Mouse (Mus musculus) megakaryocyte progenitor cell, adult 5-6 weeks (primary cell): Measurements from ENCODE around the gene Hpse. TPM values are rescaled to one million over a fixed set of nuclear protein-coding genes. Genes with fewer than 3 reads are reported as not detected.

Experiments used
- ATAC-seq: replicated peaks from 2 replicates; pipeline ENCODE4 v1.8.0; 2016; ENCODE audit warnings: mild to moderate bottlenecking, moderate TSS enrichment, inconsistent platforms; ENCODE audit not compliant: poor library complexity
- total RNA-seq, 2 experiments: library from RNA; stranded (forward) in 1 of 2; stranded (reverse) in 1 of 2; fragments of 157-497, 149-512 nt in 1 of 2; fragments of 200-1000 nt in 1 of 2; gene quantifications; 2 replicates each; pipeline versions ENCODE4 v1.2.3 to v1.2.4; 2015 to 2017

Hpse gene
- total RNA-seq, 2 experiments from 2014 or later, result 20.9 to 25.6 TPM

DNA sequence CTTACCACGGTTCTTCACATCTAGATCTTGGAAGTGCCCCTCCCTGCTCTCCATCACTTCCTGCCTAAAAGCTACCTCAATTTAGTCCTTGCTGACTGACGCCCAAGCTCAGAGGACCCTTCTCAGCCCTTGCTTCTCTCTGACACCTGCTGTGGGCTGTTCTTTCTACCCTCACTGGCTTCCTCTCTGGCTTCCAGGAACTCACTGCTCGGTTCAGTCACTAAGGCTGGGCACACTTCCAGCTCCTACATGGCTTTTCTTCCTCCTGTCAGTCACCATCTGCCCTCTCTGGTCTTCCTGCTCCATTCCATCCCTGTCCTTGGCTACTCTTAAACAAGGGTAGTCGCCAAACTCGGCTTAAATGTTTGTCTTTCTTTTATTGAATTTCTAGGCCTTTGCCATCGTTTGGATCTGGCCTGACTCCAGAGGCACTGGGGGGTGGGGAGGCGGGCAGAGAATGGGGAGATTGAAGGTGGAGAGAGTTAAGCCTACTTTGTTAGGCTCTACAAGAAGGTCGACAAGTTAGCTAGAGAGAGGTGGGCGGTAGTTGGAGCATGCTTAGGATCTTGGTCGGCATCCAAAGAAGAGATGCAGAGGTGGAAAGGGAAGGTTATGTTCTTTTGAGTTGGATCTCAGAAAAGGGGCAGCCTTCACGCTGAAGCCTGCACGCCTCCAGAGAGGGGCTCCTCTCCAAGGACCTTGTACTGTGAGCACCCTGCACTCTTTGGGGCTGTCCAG lies 76.1 kb downstream of the Hpse start:
- ATAC-seq, result peak; percentile 25

DNA sequence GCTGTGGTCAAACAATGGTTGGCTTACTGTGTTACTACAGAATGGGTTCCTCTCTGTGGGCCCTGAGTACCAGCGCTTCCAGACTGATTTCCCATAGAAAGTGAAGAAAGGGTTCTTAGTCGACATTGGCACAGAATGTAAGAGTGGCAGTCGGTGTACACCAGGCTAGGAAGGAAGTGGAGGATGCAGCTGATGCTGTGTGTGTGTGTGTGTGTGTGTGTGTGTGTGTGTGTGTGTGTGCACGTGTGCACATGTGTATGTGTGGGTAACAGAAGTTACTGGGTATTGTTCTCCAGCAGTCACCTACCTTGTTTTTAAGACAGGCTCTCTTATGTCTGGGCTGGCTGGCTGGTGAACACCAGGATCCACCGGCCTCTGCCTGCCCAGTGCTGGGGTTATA lies 77.2 kb downstream of the Hpse start:
- ATAC-seq, result no peak

DNA sequence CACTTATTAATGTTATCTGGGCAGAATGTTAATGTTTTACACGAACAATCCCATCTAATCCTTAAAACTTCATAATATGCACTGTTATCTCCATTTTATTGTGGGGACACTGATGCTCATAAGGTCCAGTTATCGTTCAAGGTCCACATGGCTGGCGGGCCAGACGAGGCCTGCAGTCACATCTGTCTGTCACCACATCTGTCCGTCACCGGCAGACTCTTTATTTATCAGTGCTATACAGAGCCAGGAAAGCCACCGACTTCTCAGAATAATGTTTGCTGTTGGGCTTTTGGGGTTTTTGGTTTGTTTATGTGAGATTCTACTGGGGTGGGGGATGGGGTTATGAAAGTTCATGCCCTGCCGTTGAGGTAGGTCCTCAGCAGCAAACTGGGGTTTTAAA lies 81.0 kb downstream of the Hpse start:
- peak; percentile 60 for ATAC-seq

GRCm38 (mm10) chr5:100636794-100637544 lies 82.5 kb downstream of the Hpse start:
- peak; percentile 15 for ATAC-seq

GRCm38 (mm10) chr5:100635908-100636307 lies 83.6 kb downstream of the Hpse start:
- ATAC-seq, result peak; percentile 23

- peak; percentile 21 for ATAC-seq
Observed at GRCm38 (mm10) chr5:100634885-100635478, 84.5 kb downstream of the Hpse start.

- ATAC-seq, result peak; percentile 78
Observed at GRCm38 (mm10) chr5:100632540-100633129, 86.9 kb downstream of the Hpse start.

Other genes with a start within 250 kb of the Hpse start
- gene Lin54, start 219.1 kb downstream of the Hpse start, total RNA-seq (2015), result 25.5 and 31.1 TPM in 2 replicates
- gene Lin54, start 219.1 kb downstream of the Hpse start, total RNA-seq (2017), result 30.1 and 44.3 TPM in 2 replicates
- 87.1 and 98.6 TPM in 2 replicates for gene Cops4, start 201.4 kb downstream of the Hpse start, total RNA-seq (2015)
- 137 and 159 TPM in 2 replicates for gene Cops4, start 201.4 kb downstream of the Hpse start, total RNA-seq (2017)
- gene Plac8, start 147.5 kb downstream of the Hpse start, total RNA-seq (2015), result 4,454 and 4,759 TPM in 2 replicates
- 3,425 and 3,832 TPM in 2 replicates for gene Plac8, start 147.5 kb downstream of the Hpse start, total RNA-seq (2017)
- gene Coq2, start 44.6 kb downstream of the Hpse start, total RNA-seq (2015), result 41.9 and 51.4 TPM in 2 replicates
- gene Coq2, start 44.6 kb downstream of the Hpse start, total RNA-seq (2017), result 41.3 and 42.0 TPM in 2 replicates
- 17.5 and 29.2 TPM in 2 replicates for gene Helq, start 78.9 kb upstream of the Hpse start, total RNA-seq (2015)
- 20.3 and 21.2 TPM in 2 replicates for gene Helq, start 78.9 kb upstream of the Hpse start, total RNA-seq (2017)
- 97.1 and 108 TPM in 2 replicates for gene Mrps18c, start 78.9 kb upstream of the Hpse start, total RNA-seq (2015)
- gene Mrps18c, start 78.9 kb upstream of the Hpse start, total RNA-seq (2017), result 176 and 192 TPM in 2 replicates
- gene Abraxas1, start 101.2 kb upstream of the Hpse start, total RNA-seq (2015), result 25.6 and 33.5 TPM in 2 replicates
- gene Abraxas1, start 101.2 kb upstream of the Hpse start, total RNA-seq (2017), result 33.9 and 44.7 TPM in 2 replicates
- gene Gpat3, start 126.0 kb upstream of the Hpse start, total RNA-seq (2015), result 0.07 TPM in 1 of 2 replicates, not detected in the other
- 0.27 and 0.37 TPM in 2 replicates for gene Gpat3, start 126.0 kb upstream of the Hpse start, total RNA-seq (2017)